In the genomic region with DNA sequence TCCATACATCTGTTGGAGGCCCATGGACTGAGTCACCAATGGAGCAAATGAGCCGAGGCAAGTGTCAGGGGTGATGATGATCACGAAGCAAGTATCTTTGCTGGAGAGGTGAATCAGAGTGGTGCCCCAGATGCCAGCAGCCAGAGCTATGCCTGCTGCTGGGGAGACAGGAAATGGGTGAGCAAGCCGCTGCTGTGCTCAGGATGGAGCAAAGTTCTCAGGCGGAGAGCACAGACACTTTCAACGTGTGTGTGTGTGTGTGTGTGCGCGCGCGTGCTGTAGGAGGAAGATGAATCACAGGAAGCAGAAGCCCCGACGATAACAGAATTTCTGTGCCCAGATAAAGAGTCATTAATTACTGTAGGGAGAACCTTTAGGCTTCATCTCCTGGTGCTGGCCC, we compare ENCODE assay signal across 15 mouse cellular contexts. TPM values are rescaled to one million over a fixed set of nuclear protein-coding genes. Genes with fewer than 3 reads are reported as not detected.
DNase-seq lines count a peak whose midpoint lies in the region; ATAC-seq and TF ChIP-seq lines count a peak whose summit lies in the region.
"Had no signal": no experiment of that assay in that cellular context is flagged by ENCODE, and none has a peak within 500 bp of the region (broad histone marks: within the 10 kb centered on the region; RNA-seq: fewer than 3 reads in every experiment).

No protein-coding gene starts in this region.

- no peak overlapping the region for H3K4me2 ChIP-seq in liver, postnatal 0 days (ENCODE audit: low read depth, low read length)
- no peak overlapping the region for H3K4me2 ChIP-seq in forebrain, embryonic 15.5 days (replicated peaks)
- H3K4me2 ChIP-seq: forebrain, embryonic 12.5 days; heart, embryonic 13.5 days; midbrain, embryonic 15.5 days had no signal

- H3K27me3 ChIP-seq in liver, postnatal 0 days (ENCODE audit: insufficient read depth, low read length) = no peaks in the 10 kb centered on the region
- no peaks in the 10 kb centered on the region for H3K27me3 ChIP-seq in spleen, adult 2 months (ENCODE audit: control insufficient read depth, insufficient read depth, low read length)
- H3K27me3 ChIP-seq in forebrain, embryonic 15.5 days = no peaks in the 10 kb centered on the region
- H3K27me3 ChIP-seq: forebrain, embryonic 12.5 days; midbrain, embryonic 15.5 days had no signal

- H3K4me3 ChIP-seq in liver, postnatal 0 days (ENCODE audit: low read depth, low read length) = no peak overlapping the region
- peak overlapping the region; percentile 31; the same call in 1 of the 2 replicates for H3K4me3 ChIP-seq in spleen, adult 2 months (ENCODE audit: extremely low read depth, insufficient read depth, insufficient read length)
- H3K4me3 ChIP-seq in forebrain, embryonic 15.5 days = no peak overlapping the region
- H3K4me3 ChIP-seq: forebrain, embryonic 12.5 days; heart, embryonic 13.5 days; midbrain, embryonic 15.5 days had no signal

- TF ChIP-seq CTCF in liver, postnatal 0 days (IDR thresholded peaks at IDR 0.05; ENCODE audit: low read depth) = no peak
- TF ChIP-seq CTCF in spleen, adult 2 months (IDR thresholded peaks at IDR 0.05; ENCODE audit: extremely low read depth, insufficient read depth, insufficient read length, insufficient replicate concordance) = no peak

- no peak overlapping the region for H3K9ac ChIP-seq in liver, postnatal 0 days (replicated peaks)
- no peak overlapping the region for H3K9ac ChIP-seq in forebrain, embryonic 15.5 days (replicated peaks)
- H3K9ac ChIP-seq: forebrain, embryonic 12.5 days; heart, embryonic 13.5 days; midbrain, embryonic 15.5 days had no signal

- WGBS in liver, postnatal 0 days (ENCODE audit: insufficient replicate concordance) = 24% methylated on average over 11 of the region's 11 CpGs
- 4% methylated on average over 11 of the region's 11 CpGs for WGBS in spleen, adult 2 months
- 86% methylated on average over 11 of the region's 11 CpGs for WGBS in forebrain, embryonic 15.5 days

- no peak overlapping the region for H3K27ac ChIP-seq in liver, postnatal 0 days (ENCODE audit: low read depth)
- peak overlapping the region; percentile 61 for H3K27ac ChIP-seq in spleen, adult 2 months (ENCODE audit: insufficient read depth, low read length)
- H3K27ac ChIP-seq in forebrain, embryonic 15.5 days (replicated peaks) = no peak overlapping the region
- H3K27ac ChIP-seq: forebrain, embryonic 12.5 days; heart, embryonic 13.5 days; midbrain, embryonic 15.5 days had no signal

- no peak for TF ChIP-seq EP300 in liver, postnatal 0 days (IDR thresholded peaks at IDR 0.05; ENCODE audit: low read depth)

- H3K36me3 ChIP-seq in liver, postnatal 0 days (replicated peaks; ENCODE audit: insufficient read depth, low read length) = no peaks in the 10 kb centered on the region
- H3K36me3 ChIP-seq in spleen, adult 2 months (ENCODE audit: control insufficient read depth, insufficient read depth, low read length) = no peaks in the 10 kb centered on the region
- H3K36me3 ChIP-seq in forebrain, embryonic 15.5 days = no peaks in the 10 kb centered on the region
- H3K36me3 ChIP-seq: forebrain, embryonic 12.5 days; heart, embryonic 13.5 days; midbrain, embryonic 15.5 days had no signal

- ATAC-seq in liver, postnatal 0 days = 0 out of 2 replicates have a peak, but pooled peaks have one; percentile 8
- no peak for ATAC-seq in forebrain, embryonic 15.5 days (replicated peaks)
- no peak for ATAC-seq in cerebellum, adult (ENCODE audit: insufficient number of reproducible peaks, low FRiP score, low TSS enrichment)
- ATAC-seq: midbrain, embryonic 15.5 days had no signal

- no peaks in the 10 kb centered on the region; the same call in 1 of the 2 replicates for H3K4me1 ChIP-seq in liver, postnatal 0 days (ENCODE audit: insufficient read depth)
- peaks cover 13% of the 10 kb centered on the region; the same call in 1 of the 2 replicates for H3K4me1 ChIP-seq in spleen, adult 2 months (ENCODE audit: control insufficient read depth, insufficient read depth, insufficient read length)
- no peaks in the 10 kb centered on the region for H3K4me1 ChIP-seq in forebrain, embryonic 15.5 days
- H3K4me1 ChIP-seq: midbrain, embryonic 15.5 days had no signal

- H3K9me3 ChIP-seq in liver, postnatal 0 days (ENCODE audit: low read length) = no peaks in the 10 kb centered on the region
- no peaks in the 10 kb centered on the region for H3K9me3 ChIP-seq in forebrain, embryonic 15.5 days
- H3K9me3 ChIP-seq: forebrain, embryonic 12.5 days; heart, embryonic 13.5 days; midbrain, embryonic 15.5 days had no signal

- TF ChIP-seq POLR2A in spleen, adult 2 months (IDR thresholded peaks at IDR 0.05; ENCODE audit: low read depth, low read length) = no peak

- intact Hi-C loops in left cerebral cortex, postnatal 14 days (cut with DNase I) = no loop called here

- DNase-seq in adrenal gland, postnatal 36 days = peak; percentile 6 to 20
- DNase-seq in adrenal gland, postnatal 25 days = no peak
- peak; percentile 86 for DNase-seq in CD4-positive helper T cell, adult 2 months (ENCODE audit: low read depth, low spot score)
- DNase-seq in liver, postnatal 0 days = peak; percentile 39
- peak; percentile 36 to 64 for DNase-seq in spleen, adult 2 months (ENCODE audit: low read depth in 1 of 2, low spot score in 2 of 2)
- DNase-seq in left cerebral cortex, postnatal 14 days (ENCODE audit: low spot score in 2 of 2) = no peak
- DNase-seq: adrenal gland, adult 2 months; kidney, adult 9 months had no signal

RNA-seq across cellular contexts. Expression of a gene that starts 1.9 kb away (rescaled TPM):
- total RNA-seq in adrenal gland, postnatal 36 days (2021) = not detected
- not detected in 2 replicates for total RNA-seq in adrenal gland, postnatal 25 days (2021)
- polyA plus RNA-seq in liver, postnatal 0 days (2015; fragmentation: Nextera tagmentation; extraction: Ambion mirVana) = 0.32 and 0.36 TPM in 2 replicates
- polyA plus RNA-seq in spleen, adult 2 months (2012; rRNA removed) = 0.43 and 0.89 TPM in 2 replicates
- polyA plus RNA-seq in forebrain, embryonic 15.5 days (2015; fragmentation: Nextera tagmentation; extraction: Ambion mirVana) = not detected in 2 replicates
- not detected for total RNA-seq in left cerebral cortex, postnatal 14 days (2021)
- total RNA-seq: adrenal gland, adult 2 months had no signal
- polyA plus RNA-seq: adrenal gland, adult 2 months; cortical plate, adult 2 months; forebrain, embryonic 12.5 days; heart, embryonic 13.5 days had no signal

RNA-seq across cellular contexts. Expression of a gene that starts 36.7 kb away (rescaled TPM):
- 1 to 10 TPM in 1 of 2 experiments, under 1 TPM in 1; 0.59 to 1.5 TPM for total RNA-seq in adrenal gland, postnatal 36 days (2021)
- 0.91 TPM in 1 of 2 replicates, not detected in the other for total RNA-seq in adrenal gland, postnatal 25 days (2021)
- polyA plus RNA-seq in liver, postnatal 0 days (2015; fragmentation: Nextera tagmentation; extraction: Ambion mirVana) = 4.9 and 5.4 TPM in 2 replicates
- 54.3 and 61.0 TPM in 2 replicates for polyA plus RNA-seq in spleen, adult 2 months (2012; rRNA removed)
- 0.80 and 0.88 TPM in 2 replicates for polyA plus RNA-seq in forebrain, embryonic 15.5 days (2015; fragmentation: Nextera tagmentation; extraction: Ambion mirVana)
- total RNA-seq in left cerebral cortex, postnatal 14 days (2021) = 1 to 10 TPM; 5.1 to 5.4 TPM

RNA-seq across cellular contexts. Expression of a gene that starts 45.9 kb away (rescaled TPM):
- not detected for total RNA-seq in adrenal gland, postnatal 36 days (2021)
- total RNA-seq in adrenal gland, postnatal 25 days (2021) = not detected in 2 replicates
- not detected in 2 replicates for polyA plus RNA-seq in liver, postnatal 0 days (2015; fragmentation: Nextera tagmentation; extraction: Ambion mirVana)
- not detected in 2 replicates for polyA plus RNA-seq in spleen, adult 2 months (2012; rRNA removed)
- not detected in 2 replicates for polyA plus RNA-seq in forebrain, embryonic 15.5 days (2015; fragmentation: Nextera tagmentation; extraction: Ambion mirVana)
- 1 to 10 TPM; 3.7 to 5.1 TPM for total RNA-seq in left cerebral cortex, postnatal 14 days (2021)
- total RNA-seq: adrenal gland, adult 2 months; CH12.LX had no signal
- polyA plus RNA-seq: adrenal gland, adult 2 months; forebrain, embryonic 12.5 days; midbrain, embryonic 15.5 days had no signal

Comparison
In these comparisons a context has a peak if more than half of its experiments do, and no peak if none do; other contexts are left out.
1. DNase-seq: peak in adrenal gland, postnatal 36 days (2 of 2), CD4-positive helper T cell, adult 2 months (single experiment), liver, postnatal 0 days (single experiment) and spleen, adult 2 months (2 of 2); none in adrenal gland, postnatal 25 days (single experiment) and left cerebral cortex, postnatal 14 days (0 of 2).